Mouse (Mus musculus): ENCODE data around the gene Acbd5. TPM values are rescaled to one million over a fixed set of nuclear protein-coding genes. Genes with fewer than 3 reads are reported as not detected.
"Not testable (repeated sequence)": the region's sequence is repeated elsewhere in the genome, so short reads cannot be mapped to it uniquely, and the experiment has no call there.

Gene Acbd5
- total RNA-seq (2015), result 18.2 and 18.5 TPM in 2 replicates
- total RNA-seq (2017), result 21.1 and 32.2 TPM in 2 replicates

GRCm38 (mm10) chr2:23067552-23068369, at the start of gene Acbd5:
Acbd5 (plus strand) TSS chr2:23068167.
- peak; percentile 83 for ATAC-seq (replicated peaks; ENCODE audit: poor library complexity)

- ATAC-seq (replicated peaks; ENCODE audit: poor library complexity), result peak; percentile 52
Observed at GRCm38 (mm10) chr2:23019170-23019569, 48.8 kb upstream of the Acbd5 start.

DNA sequence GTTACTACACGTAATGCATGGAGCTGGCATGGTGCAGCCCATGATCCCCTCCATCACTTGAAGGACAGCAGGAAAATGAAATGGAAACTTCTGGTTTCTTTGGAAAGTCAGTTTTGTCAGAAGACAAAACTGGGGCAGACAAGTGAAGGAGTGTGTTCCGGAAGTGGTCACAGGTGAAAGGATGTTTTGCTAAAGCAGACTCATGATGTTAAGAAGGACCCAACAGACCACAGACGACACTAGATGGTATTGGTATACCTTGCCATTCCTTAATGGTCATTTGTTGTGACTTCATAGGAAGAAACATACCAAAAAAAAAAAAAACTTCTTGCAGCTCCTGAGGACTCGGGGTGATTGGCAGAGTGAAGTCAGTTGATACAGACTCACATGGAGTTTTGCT, 46.6 kb upstream of the Acbd5 start:
- no peak for ATAC-seq (replicated peaks; ENCODE audit: poor library complexity)

DNA sequence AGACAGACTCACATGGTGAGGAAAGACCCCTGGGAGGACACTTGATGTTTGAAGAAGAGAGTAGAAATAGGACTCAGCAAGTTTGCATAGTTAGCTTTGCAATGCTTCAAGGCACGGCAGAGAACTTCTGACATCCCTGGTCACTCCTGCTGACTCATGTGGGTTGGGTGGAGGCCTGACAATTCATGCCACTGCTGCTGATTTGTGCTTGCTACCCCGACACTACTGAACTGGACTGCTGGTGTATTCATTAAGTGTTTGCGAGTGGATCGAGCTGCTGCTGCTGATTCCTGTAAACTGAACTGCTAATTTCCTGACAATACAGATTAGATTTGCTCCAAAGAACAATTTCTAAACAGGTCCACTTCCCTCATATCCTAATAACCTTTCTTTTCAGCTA, 46.2 kb upstream of the Acbd5 start:
- ATAC-seq (replicated peaks; ENCODE audit: poor library complexity), result peak; percentile 56; the same call in 1 of the 2 replicates

DNA sequence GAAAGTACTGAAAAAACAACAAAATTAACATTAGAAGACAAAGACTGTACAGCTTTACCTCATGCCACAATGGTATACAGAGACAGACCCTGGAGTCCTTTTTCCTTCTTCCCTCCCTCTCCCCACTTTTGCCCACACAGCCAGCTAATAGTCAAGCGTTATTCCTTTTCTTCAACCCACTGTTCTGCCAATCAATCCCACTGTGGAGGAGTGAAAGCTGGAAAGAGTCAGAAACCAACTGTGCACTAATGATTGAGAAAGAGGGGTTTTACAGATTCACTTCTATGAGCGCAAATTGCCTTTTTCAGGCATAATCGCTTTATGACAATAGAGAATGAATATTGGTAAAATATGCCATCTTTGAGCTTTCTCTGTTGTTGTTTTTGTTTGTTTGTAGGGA, 44.9 kb upstream of the Acbd5 start:
- no peak for ATAC-seq (replicated peaks; ENCODE audit: poor library complexity)

DNA sequence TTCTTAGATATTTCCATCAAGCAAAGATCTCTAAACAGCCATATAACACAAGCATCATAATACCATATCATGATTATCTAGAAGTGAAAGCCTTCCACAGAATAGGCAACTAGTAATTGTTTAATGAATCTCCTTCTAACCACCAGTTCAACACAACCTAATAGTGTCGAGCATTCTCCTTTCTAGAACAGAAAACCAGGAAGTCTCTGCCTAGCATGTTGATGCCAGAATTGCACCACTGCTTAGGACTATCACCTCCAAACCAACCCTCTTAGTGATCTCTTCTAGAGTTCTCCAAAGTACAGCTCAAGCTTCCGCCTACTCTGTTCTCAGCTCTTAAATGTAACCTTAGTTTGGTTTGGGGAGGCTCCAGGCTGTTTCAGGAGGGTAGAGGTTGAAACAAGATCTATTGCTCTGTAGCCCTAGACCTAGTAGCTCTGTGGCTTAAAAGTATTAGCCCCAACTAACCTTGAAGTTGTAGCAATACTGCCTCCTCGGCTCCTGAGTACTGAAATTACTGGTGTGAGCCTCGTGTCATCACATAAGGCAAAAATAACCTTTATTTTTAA, 44.2 kb upstream of the Acbd5 start:
- no peak for ATAC-seq (replicated peaks; ENCODE audit: poor library complexity)

GRCm38 (mm10) chr2:23026379-23026778, 41.6 kb upstream of the Acbd5 start:
- ATAC-seq (replicated peaks; ENCODE audit: poor library complexity), result 0 out of 2 replicates have a peak, but pooled peaks have one; percentile 37

GRCm38 (mm10) chr2:23028826-23029225, 39.1 kb upstream of the Acbd5 start:
- ATAC-seq (replicated peaks; ENCODE audit: poor library complexity), result no peak

GRCm38 (mm10) chr2:23030631-23031030, 37.3 kb upstream of the Acbd5 start:
- peak; percentile 74 for ATAC-seq (replicated peaks; ENCODE audit: poor library complexity)

DNA sequence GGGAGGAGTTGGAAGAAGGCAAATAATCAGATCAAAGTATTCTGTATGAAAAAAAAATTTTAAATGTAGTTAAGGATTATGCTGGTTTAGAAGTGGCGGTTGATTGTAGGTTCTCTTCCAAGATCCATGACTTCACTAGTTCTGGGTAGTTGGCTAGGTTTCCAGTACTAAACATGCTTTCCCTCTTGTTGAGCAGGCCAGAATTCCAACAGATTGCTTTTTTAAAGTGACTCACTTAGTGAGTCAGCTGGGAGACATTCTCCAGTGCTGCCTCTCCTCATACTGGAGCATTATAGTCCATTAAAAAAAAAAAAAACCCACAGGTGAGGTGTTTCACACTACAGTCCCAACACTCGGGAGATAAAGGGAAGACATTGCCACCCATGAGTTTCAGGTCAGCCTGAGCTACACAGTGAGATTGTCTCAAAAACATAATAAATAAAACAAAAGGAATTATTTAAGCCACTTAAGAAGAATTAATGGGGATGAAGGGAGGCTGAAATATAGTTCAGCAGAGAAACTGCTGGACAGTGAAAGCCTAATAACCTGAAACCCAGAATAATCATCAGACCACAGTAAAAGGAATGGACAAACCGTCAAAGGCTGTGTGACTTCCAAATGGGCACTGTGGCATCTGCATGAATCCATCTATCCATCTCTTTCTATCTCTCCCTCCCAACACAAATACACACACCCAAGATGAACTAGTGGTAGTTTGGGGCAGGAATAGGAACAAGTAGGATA, 33.1 kb upstream of the Acbd5 start:
- no peak for ATAC-seq (replicated peaks; ENCODE audit: poor library complexity)

- ATAC-seq (replicated peaks; ENCODE audit: poor library complexity), result no peak
Observed at GRCm38 (mm10) chr2:23035467-23035866, 32.5 kb upstream of the Acbd5 start.

DNA sequence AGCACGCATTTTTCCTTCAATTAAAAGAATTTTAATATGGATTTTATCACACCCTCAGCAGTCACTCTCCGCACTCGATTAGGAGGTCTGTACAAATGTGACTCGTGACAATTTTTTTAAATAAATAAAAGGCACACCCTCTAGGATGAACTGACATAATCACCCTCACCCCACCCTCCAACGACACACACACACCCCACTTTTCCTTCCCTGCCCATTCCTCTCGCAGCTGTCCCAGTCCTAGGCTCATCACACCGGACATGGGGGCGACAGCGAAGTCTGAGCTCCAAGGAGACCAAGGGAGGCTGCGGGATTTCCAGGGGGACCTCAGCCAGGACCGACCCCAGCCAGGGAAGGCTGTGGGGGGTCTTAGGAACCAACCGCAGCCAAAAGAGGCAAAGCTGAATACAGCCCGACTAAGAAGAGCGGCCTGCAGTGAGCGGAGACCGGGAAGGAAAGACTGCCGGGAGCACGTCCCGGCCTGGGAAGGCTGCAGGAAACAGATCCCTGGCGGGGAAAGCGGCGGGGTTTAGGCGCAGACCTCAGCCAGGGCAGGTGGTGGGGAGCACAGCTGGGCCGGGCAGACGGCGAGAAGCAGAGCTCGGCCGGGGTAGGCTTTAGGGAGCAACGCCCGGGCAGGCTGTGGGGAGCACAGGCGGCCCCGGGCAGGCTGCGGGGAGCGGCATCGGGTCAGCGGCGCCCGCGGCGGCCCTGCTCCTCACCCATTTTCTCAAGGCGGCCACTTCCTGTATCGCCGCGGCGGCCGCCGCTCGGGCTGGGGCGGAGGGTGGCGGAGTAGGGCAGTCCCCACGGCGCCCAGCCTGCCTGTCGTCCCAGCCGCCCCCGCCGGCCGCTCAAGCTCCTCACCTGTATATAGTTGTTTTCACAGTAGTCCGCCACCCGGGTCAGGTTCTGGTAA, 28.6 kb upstream of the Acbd5 start:
- ATAC-seq (replicated peaks; ENCODE audit: poor library complexity), result peak; percentile 35

- peak; percentile 82 for ATAC-seq (replicated peaks; ENCODE audit: poor library complexity)
Observed at GRCm38 (mm10) chr2:23040001-23040646, 27.8 kb upstream of the Acbd5 start, which contains the start of gene Abi1. Abi1 (minus strand) TSS chr2:23040241.

- not testable (repeated sequence) for ATAC-seq (replicated peaks; ENCODE audit: poor library complexity)
Observed at GRCm38 (mm10) chr2:23040690-23041089, 27.3 kb upstream of the Acbd5 start.

DNA sequence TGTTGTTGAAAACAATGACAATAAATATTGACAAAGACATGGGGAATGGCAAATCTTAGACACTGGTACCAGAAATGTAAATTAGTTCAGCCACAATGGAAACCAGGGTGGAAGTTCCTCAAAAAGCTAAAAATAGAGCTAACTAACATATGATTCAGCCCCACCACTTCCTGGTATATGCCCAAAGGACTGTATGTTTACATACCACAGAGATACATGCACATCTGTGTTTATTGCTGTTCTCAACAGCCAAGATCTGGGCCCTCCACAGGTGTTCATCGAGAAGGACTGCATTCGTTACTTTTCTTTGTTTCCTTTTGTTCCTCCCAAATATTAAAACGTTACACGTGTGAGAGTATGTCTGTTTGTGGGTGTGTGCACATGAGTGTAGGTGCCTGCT, 26.5 kb upstream of the Acbd5 start:
- peak; percentile 52 for ATAC-seq (replicated peaks; ENCODE audit: poor library complexity)

- no peak for ATAC-seq (replicated peaks; ENCODE audit: poor library complexity)
Observed at GRCm38 (mm10) chr2:23042189-23042588, 25.8 kb upstream of the Acbd5 start.

GRCm38 (mm10) chr2:23045703-23046102, 22.3 kb upstream of the Acbd5 start:
- no peak for ATAC-seq (replicated peaks; ENCODE audit: poor library complexity)

DNA sequence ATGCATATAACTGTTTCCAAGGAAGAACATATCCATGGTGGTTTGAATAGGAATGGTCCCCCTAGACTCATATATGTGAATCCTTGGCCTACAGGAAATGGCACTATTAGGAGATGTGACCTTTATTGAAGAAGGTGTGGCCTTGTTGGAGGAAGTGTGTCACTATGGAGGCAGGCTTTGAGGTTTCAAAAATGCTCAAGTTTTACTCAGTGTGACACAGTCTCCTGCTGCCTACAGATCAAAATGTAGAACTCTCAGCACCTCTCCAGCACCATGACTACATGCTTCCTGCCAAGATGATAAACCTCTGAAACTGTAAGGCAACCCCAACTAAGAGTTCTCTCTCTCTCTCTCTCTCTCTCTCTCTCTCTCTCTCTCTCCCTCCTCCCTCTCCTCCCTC, 20.0 kb upstream of the Acbd5 start:
- no peak for ATAC-seq (replicated peaks; ENCODE audit: poor library complexity)

DNA sequence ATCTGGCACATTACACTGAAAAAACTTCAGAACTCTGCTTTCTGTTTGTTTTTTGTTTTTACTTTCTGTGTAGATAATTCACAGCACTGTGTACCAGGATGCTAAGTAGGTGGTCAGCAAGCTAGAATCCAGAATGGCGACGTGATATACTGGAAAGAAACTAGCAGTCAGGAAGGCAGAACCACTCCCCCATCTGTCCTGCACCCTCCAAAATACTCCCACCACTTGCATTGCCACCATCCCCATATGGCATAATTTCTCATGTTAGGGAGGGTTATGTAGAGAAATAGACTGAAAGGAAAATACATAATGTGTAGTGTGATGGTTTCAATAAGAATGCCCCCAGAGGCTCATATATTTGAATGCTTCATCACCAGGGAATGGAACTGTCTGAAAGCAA, 16.1 kb upstream of the Acbd5 start:
- no peak for ATAC-seq (replicated peaks; ENCODE audit: poor library complexity)

DNA sequence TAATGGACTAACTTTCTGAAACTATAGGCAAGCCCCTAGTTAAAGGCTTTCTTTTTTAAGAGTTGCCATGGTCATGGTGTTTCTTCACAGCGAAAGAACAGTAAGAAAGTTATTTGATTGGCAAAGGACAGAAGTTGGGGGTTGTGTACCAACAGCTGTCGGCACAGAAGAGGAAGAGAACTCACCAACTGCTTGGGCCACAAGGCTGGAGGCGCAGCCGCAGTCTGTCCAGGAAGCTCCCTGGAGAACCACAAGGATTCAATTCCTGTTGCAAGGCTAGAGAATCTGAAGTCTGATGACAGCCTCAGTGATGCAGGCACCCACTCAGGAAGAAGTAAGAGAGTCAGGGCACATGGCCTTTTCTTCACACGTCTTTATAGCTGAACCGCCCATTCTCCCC, 15.4 kb upstream of the Acbd5 start:
- peak; percentile 96 for ATAC-seq (replicated peaks; ENCODE audit: poor library complexity)

Data from megakaryocyte progenitor cell, adult 5-6 weeks (primary cell).